Mouse (Mus musculus) adrenal gland, adult 8-10 months (tissue): ENCODE data around the gene Cpn2. TPM values are rescaled to one million over a fixed set of nuclear protein-coding genes. Genes with fewer than 3 reads are reported as not detected.

ENCODE experiments used
- DNase-seq: peaks from one replicate; pipeline ENCODE4 v3.0.0; 2022
- total RNA-seq, 4 experiments: library from RNA; stranded (reverse); gene quantifications; 2 replicates each; pipeline ENCODE4 v1.2.4; 2022

The Cpn2 gene
- under 1 TPM; 0.12 to 0.91 (median 0.74) TPM for total RNA-seq

GRCm38 (mm10) chr16:30267359-30267758 lies at the start of gene Cpn2:
Gene Cpn2 (minus strand): TSS chr16:30267499.
- no peak for DNase-seq

- DNase-seq: no peak
Observed at GRCm38 (mm10) chr16:30314236-30314635, 46.9 kb upstream of the Cpn2 start.

- DNase-seq: no peak
Observed at GRCm38 (mm10) chr16:30310647-30311046, 43.3 kb upstream of the Cpn2 start, which contains the start of gene Gp5. Gene Gp5 (minus strand): TSS chr16:30310779.

- DNase-seq: no peak
Observed at GRCm38 (mm10) chr16:30310171-30310515, 42.8 kb upstream of the Cpn2 start.

- DNase-seq: no peak
Observed at GRCm38 (mm10) chr16:30309395-30310170, 42.3 kb upstream of the Cpn2 start.

GRCm38 (mm10) chr16:30308616-30309394 lies 41.5 kb upstream of the Cpn2 start:
- DNase-seq: no peak

- DNase-seq: no peak
Observed at GRCm38 (mm10) chr16:30307961-30308615, 40.8 kb upstream of the Cpn2 start.

- no peak for DNase-seq
Observed at GRCm38 (mm10) chr16:30307306-30307705, 40.0 kb upstream of the Cpn2 start.

- DNase-seq: no peak
Observed at GRCm38 (mm10) chr16:30306102-30306501, 38.8 kb upstream of the Cpn2 start.

GRCm38 (mm10) chr16:30304236-30304635 lies 36.9 kb upstream of the Cpn2 start:
- no peak for DNase-seq

- DNase-seq: no peak
Observed at GRCm38 (mm10) chr16:30303411-30303810, 36.1 kb upstream of the Cpn2 start.

- DNase-seq: no peak
Observed at GRCm38 (mm10) chr16:30302686-30303085, 35.4 kb upstream of the Cpn2 start.

- DNase-seq: no peak
Observed at GRCm38 (mm10) chr16:30299711-30300277, 32.5 kb upstream of the Cpn2 start.

GRCm38 (mm10) chr16:30297450-30297849 lies 30.2 kb upstream of the Cpn2 start:
- DNase-seq: no peak

GRCm38 (mm10) chr16:30296601-30297275 lies 29.4 kb upstream of the Cpn2 start:
- DNase-seq: no peak

- DNase-seq: no peak
Observed at GRCm38 (mm10) chr16:30295106-30295505, 27.8 kb upstream of the Cpn2 start.

- DNase-seq: no peak
Observed at GRCm38 (mm10) chr16:30290436-30290835, 23.1 kb upstream of the Cpn2 start.

GRCm38 (mm10) chr16:30285701-30286100 lies 18.4 kb upstream of the Cpn2 start:
- DNase-seq: no peak

GRCm38 (mm10) chr16:30283743-30284337 lies 16.5 kb upstream of the Cpn2 start:
- DNase-seq: no peak

GRCm38 (mm10) chr16:30282844-30283495 lies 15.7 kb upstream of the Cpn2 start, which contains the start of gene Lrrc15:
Gene Lrrc15 (minus strand): TSS chr16:30283256.
- no peak for DNase-seq

GRCm38 (mm10) chr16:30280676-30281297 lies 13.5 kb upstream of the Cpn2 start:
- no peak for DNase-seq
